Mouse (Mus musculus): Measurements from ENCODE around the gene Lrrc14b. TPM values are rescaled to one million over a fixed set of nuclear protein-coding genes. Genes with fewer than 3 reads are reported as not detected.

Lrrc14b gene
- polyA plus RNA-seq, 2 experiments: 0.02 TPM; not detected in 1

- Histone ChIP-seq H3K27me3 (ENCODE audit: control insufficient read depth, insufficient read depth, low read length) (no peaks in the 10 kb centered on the region), H3K4me2 (ENCODE audit: low read depth) (no peak overlapping the region), H3K4me1 (replicated peaks; ENCODE audit: control insufficient read depth in 2 of 2, insufficient read depth in 2 of 2, low read length in 1 of 2) (no peaks in the 10 kb centered on the region), H3K9ac (replicated peaks) (no peak overlapping the region), H3K36me3 (replicated peaks; ENCODE audit: control insufficient read depth, insufficient read depth, low read depth) (no peaks in the 10 kb centered on the region), H3K4me3 (ENCODE audit: insufficient read depth in 1 of 2, low read depth in 2 of 2, low read length in 2 of 2) (no peak overlapping the region), H3K9me3 (ENCODE audit: control insufficient read depth, low read length) (no peaks in the 10 kb centered on the region), H3K27ac (no peak overlapping the region)
- TF ChIP-seq EP300 (IDR thresholded peaks at IDR 0.05; ENCODE audit: low read depth) (no peak), CTCF (IDR thresholded peaks at IDR 0.05; ENCODE audit: low read depth) (no peak)
- ATAC-seq (ENCODE audit: insufficient read depth): no peak
- no peak for DNase-seq (ENCODE audit: low read depth in 3 of 3, low spot score in 3 of 3)
- WGBS (ENCODE audit: insufficient replicate concordance): 61% methylated on average over 3 of the region's 3 CpGs
These were observed 18.5 kb upstream of the Lrrc14b start for GRCm38 (mm10) chr13:74382289-74382688.

DNA sequence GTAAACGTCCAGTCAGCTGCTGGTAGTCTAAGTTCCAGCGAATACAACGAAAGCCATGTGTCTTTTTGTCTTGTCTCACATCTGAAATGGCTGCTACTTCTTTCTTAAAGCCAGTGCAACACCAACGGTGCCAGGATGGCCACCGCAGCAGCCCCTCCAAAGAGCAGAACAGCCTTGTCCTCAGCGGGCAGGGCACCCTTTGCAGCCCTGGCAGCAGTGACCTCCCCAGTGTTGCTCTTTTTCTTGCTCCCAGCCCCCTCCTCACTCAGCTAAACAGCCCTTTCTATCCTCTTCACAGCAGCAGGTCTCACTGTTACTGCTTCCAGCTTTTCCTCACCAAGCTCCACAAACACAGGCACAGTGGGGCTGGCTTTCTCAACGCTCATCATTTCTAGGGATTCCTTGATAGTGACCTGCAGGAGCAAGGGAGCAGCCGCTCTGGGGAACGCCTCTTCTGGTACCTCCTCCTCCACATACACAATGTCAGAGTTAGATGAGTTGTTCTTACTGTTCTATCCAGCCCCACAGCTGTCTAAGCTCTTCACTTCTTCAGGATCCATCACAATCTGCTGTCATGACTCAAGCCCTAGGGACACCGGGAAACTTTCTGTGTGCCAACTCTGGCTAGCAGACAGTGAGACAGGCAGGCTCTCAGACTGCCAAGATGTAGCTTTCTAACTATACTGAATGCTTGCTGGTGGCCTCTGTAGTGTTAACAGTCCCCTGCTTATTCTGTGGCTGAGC lies 17.9 kb upstream of the Lrrc14b start:
- TF ChIP-seq EP300 (IDR thresholded peaks at IDR 0.05; ENCODE audit: low read depth): no peak
- TF ChIP-seq CTCF (IDR thresholded peaks at IDR 0.05; ENCODE audit: low read depth): no peak
- H3K27me3 ChIP-seq (ENCODE audit: control insufficient read depth, insufficient read depth, low read length): no peaks in the 10 kb centered on the region
- H3K27ac ChIP-seq: no peak overlapping the region
- H3K36me3 ChIP-seq (replicated peaks; ENCODE audit: control insufficient read depth, insufficient read depth, low read depth): no peaks in the 10 kb centered on the region
- WGBS (ENCODE audit: insufficient replicate concordance): 62% methylated on average over 10 of the region's 10 CpGs
- no peaks in the 10 kb centered on the region for H3K9me3 ChIP-seq (ENCODE audit: control insufficient read depth, low read length)
- DNase-seq (ENCODE audit: low read depth in 3 of 3, low spot score in 3 of 3): no peak
- no peak overlapping the region for H3K4me3 ChIP-seq (ENCODE audit: insufficient read depth in 1 of 2, low read depth in 2 of 2, low read length in 2 of 2)
- H3K4me1 ChIP-seq (replicated peaks; ENCODE audit: control insufficient read depth in 2 of 2, insufficient read depth in 2 of 2, low read length in 1 of 2): no peaks in the 10 kb centered on the region
- H3K9ac ChIP-seq (replicated peaks): no peak overlapping the region
- ATAC-seq (ENCODE audit: insufficient read depth): no peak
- no peak overlapping the region for H3K4me2 ChIP-seq (ENCODE audit: low read depth)

DNA sequence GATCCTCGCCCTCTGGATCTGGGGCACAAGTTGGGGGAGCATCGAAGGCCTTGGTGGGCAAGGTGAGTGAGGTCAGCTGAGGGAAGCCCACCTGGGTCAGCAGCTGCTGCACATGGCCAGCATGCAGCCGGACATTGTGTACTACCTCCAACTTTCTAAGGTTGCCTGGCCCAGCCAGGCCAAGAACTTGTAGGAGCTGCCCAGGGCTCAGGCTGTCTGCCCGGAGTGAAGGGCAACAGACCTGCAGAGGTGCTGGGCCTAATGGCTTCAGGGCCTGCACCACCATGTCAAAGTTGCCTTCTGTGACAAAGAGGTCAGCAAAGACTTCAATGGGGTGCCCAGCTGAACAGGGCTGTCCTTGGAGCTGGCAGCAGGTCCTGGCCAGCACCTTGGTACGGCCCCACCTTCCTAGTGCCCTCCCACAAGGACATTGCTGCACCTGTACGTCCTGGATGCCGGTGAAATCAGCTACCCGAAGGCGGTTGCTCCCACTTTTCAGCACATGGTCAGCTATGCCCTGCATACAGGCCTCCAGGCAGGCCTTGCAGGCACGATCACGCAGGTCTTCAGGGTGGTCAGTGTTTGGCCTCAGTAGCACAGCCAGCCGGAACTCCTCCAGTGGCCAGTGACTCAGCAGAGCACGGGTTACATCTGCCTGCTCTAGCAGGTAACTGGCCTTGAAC lies 488 bp downstream of the Lrrc14b start:
- ATAC-seq (ENCODE audit: insufficient read depth): no peak
- TF ChIP-seq EP300 (IDR thresholded peaks at IDR 0.05; ENCODE audit: low read depth) (no peak), CTCF (IDR thresholded peaks at IDR 0.05; ENCODE audit: low read depth) (no peak)
- no peak for DNase-seq (ENCODE audit: low read depth in 3 of 3, low spot score in 3 of 3)

DNA sequence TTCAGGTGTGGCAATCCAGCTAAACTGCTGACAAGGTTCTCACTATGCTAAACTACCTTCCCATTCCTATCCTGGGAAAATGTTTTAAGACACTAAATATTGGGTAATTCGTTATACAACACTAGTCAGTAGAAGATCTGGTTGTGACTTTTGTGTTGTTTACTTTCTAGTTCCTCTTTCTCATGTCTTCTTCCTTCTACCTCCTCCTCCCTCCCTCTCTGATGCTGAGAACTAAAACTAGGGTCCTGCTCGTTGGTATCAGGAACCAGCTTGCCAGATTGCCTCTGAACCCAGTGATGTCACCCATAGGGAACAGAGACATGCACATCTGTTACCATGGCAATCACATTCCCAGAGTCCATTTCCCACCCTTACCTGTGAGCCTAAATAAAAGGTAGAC lies 1.6 kb downstream of the Lrrc14b start:
- Histone ChIP-seq H3K9ac (replicated peaks) (no peak overlapping the region), H3K4me3 (ENCODE audit: insufficient read depth in 1 of 2, low read depth in 2 of 2, low read length in 2 of 2) (no peak overlapping the region), H3K36me3 (replicated peaks; ENCODE audit: control insufficient read depth, insufficient read depth, low read depth) (peaks cover 13% of the 10 kb centered on the region), H3K27me3 (ENCODE audit: control insufficient read depth, insufficient read depth, low read length) (no peaks in the 10 kb centered on the region), H3K9me3 (ENCODE audit: control insufficient read depth, low read length) (no peaks in the 10 kb centered on the region), H3K4me2 (ENCODE audit: low read depth) (no peak overlapping the region), H3K4me1 (replicated peaks; ENCODE audit: control insufficient read depth in 2 of 2, insufficient read depth in 2 of 2, low read length in 1 of 2) (no peaks in the 10 kb centered on the region), H3K27ac (no peak overlapping the region)
- DNase-seq (ENCODE audit: low read depth in 3 of 3, low spot score in 3 of 3): no peak
- 37% methylated on average over 2 of the region's 2 CpGs for WGBS (ENCODE audit: insufficient replicate concordance)
- TF ChIP-seq EP300 (IDR thresholded peaks at IDR 0.05; ENCODE audit: low read depth) (no peak), CTCF (IDR thresholded peaks at IDR 0.05; ENCODE audit: low read depth) (no peak)
- no peak for ATAC-seq (ENCODE audit: insufficient read depth)

More for the DNA sequence above, 488 bp downstream of the Lrrc14b start:
- H3K9ac ChIP-seq (replicated peaks): no peak overlapping the region
- no peak overlapping the region for H3K4me2 ChIP-seq (ENCODE audit: low read depth)
- H3K4me3 ChIP-seq (ENCODE audit: insufficient read depth in 1 of 2, low read depth in 2 of 2, low read length in 2 of 2): no peak overlapping the region
- H3K27me3 ChIP-seq (ENCODE audit: control insufficient read depth, insufficient read depth, low read length): no peaks in the 10 kb centered on the region
- no peak overlapping the region for H3K27ac ChIP-seq
- peaks cover 8% of the 10 kb centered on the region for H3K36me3 ChIP-seq (replicated peaks; ENCODE audit: control insufficient read depth, insufficient read depth, low read depth)
- 74% methylated on average over 13 of the region's 13 CpGs for WGBS (ENCODE audit: insufficient replicate concordance)
- no peaks in the 10 kb centered on the region for H3K9me3 ChIP-seq (ENCODE audit: control insufficient read depth, low read length)
- no peaks in the 10 kb centered on the region for H3K4me1 ChIP-seq (replicated peaks; ENCODE audit: control insufficient read depth in 2 of 2, insufficient read depth in 2 of 2, low read length in 1 of 2)

- H3K4me3 ChIP-seq (ENCODE audit: insufficient read depth in 1 of 2, low read depth in 2 of 2, low read length in 2 of 2): no peak overlapping the region
- no peaks in the 10 kb centered on the region for H3K4me1 ChIP-seq (replicated peaks; ENCODE audit: control insufficient read depth in 2 of 2, insufficient read depth in 2 of 2, low read length in 1 of 2)
- no peak for TF ChIP-seq CTCF (IDR thresholded peaks at IDR 0.05; ENCODE audit: low read depth)
- TF ChIP-seq EP300 (IDR thresholded peaks at IDR 0.05; ENCODE audit: low read depth): no peak
- H3K4me2 ChIP-seq (ENCODE audit: low read depth): no peak overlapping the region
- no peak overlapping the region for H3K9ac ChIP-seq (replicated peaks)
- 89% methylated on average over 13 of the region's 13 CpGs for WGBS (ENCODE audit: insufficient replicate concordance)
- ATAC-seq (ENCODE audit: insufficient read depth) (no peak), DNase-seq (ENCODE audit: low read depth in 3 of 3, low spot score in 3 of 3) (no peak)
- H3K36me3 ChIP-seq (replicated peaks; ENCODE audit: control insufficient read depth, insufficient read depth, low read depth): peaks cover 30% of the 10 kb centered on the region
- H3K9me3 ChIP-seq (ENCODE audit: control insufficient read depth, low read length): no peaks in the 10 kb centered on the region
- H3K27me3 ChIP-seq (ENCODE audit: control insufficient read depth, insufficient read depth, low read length): no peaks in the 10 kb centered on the region
- no peak overlapping the region for H3K27ac ChIP-seq
These were observed 7.3 kb downstream of the Lrrc14b start for GRCm38 (mm10) chr13:74356491-74356890.
